ENCODE assay signal across 9 mouse cellular contexts in genomic region chr13:38235370-38235769, GRCm38 (mm10). TPM values are rescaled to one million over a fixed set of nuclear protein-coding genes. Genes with fewer than 3 reads are reported as not detected.
DNase-seq lines count a peak whose midpoint lies in the region; ATAC-seq and TF ChIP-seq lines count a peak whose summit lies in the region.
"Had no signal": no experiment of that assay in that cellular context is flagged by ENCODE, and none has a peak within 500 bp of the region (broad histone marks: within the 10 kb centered on the region; RNA-seq: fewer than 3 reads in every experiment).

No protein-coding gene starts in this region.

- TF ChIP-seq EP300 in CH12.LX (IDR thresholded peaks at IDR 0.05; ENCODE audit: low read length) = no peak

- no peak overlapping the region for H3K4me2 ChIP-seq in CH12.LX (ENCODE audit: insufficient read depth, low read depth, poor library complexity, severe bottlenecking)
- H3K4me2 ChIP-seq: neural tube, embryonic 12.5 days had no signal

- 0 out of 2 replicates have a peak, but pooled peaks have one; percentile 25 for ATAC-seq in granulocyte monocyte progenitor cell, adult 5-6 weeks (replicated peaks; ENCODE audit: poor library complexity, severe bottlenecking)

- H3K9ac ChIP-seq in CH12.LX (ENCODE audit: insufficient read depth, low read depth) = no peak overlapping the region
- H3K9ac ChIP-seq: neural tube, embryonic 12.5 days had no signal

- peak; percentile 75 for TF ChIP-seq RAD21 in CH12.LX (IDR thresholded peaks at IDR 0.05; ENCODE audit: low read depth, low read length)

- in situ Hi-C loops in CH12.LX (cut with MboI; ENCODE audit: low pct_ligation_motif_present, low pct_unique_long_range_greater_than_20kb, low sequenced_read_pairs) = no loop called here

- H3K9me3 ChIP-seq in CH12.LX (replicated peaks; ENCODE audit: low read length) = peaks cover 2% of the 10 kb centered on the region

- no peak for TF ChIP-seq POLR2A in CH12.LX (IDR thresholded peaks at IDR 0.05; ENCODE audit: low read depth, low read length)

- H3K27me3 ChIP-seq in CH12.LX (replicated peaks) = no peaks in the 10 kb centered on the region
- H3K27me3 ChIP-seq: neural tube, embryonic 12.5 days had no signal

- peak; percentile 12 for DNase-seq in adrenal gland, postnatal 14 days
- DNase-seq in adrenal gland, postnatal 36 days = no peak
- DNase-seq in left cerebral cortex, adult 2 months (ENCODE audit: extremely low spot score in 1 of 2, low spot score in 2 of 2) = no peak
- DNase-seq in left cerebral cortex, postnatal 25 days (ENCODE audit: low spot score in 2 of 2) = no peak
- DNase-seq in CH12.LX (ENCODE audit: extremely low read depth) = peak; percentile 59
- DNase-seq in left cerebral cortex, postnatal 4 days = no peak
- DNase-seq in cerebellum, adult 18-20 months = no peak

- peaks cover 0 to 9% of the 10 kb centered on the region in 2 experiments; a peak in 2 of 4 replicates for H3K4me1 ChIP-seq in CH12.LX (ENCODE audit: control insufficient read depth in 1 of 2, insufficient read depth in 2 of 2)
- H3K4me1 ChIP-seq: neural tube, embryonic 12.5 days had no signal

- H3K36me3 ChIP-seq in CH12.LX (replicated peaks in 1 of 2; ENCODE audit: control insufficient read depth in 1 of 2, insufficient read depth in 1 of 2, low read length in 1 of 2) = peaks cover 0 to 8% of the 10 kb centered on the region in 2 experiments

- dilution Hi-C loops in CH12.LX (cut with MboI; ENCODE audit: extremely low pct_ligation_motif_present, extremely low pct_unique_long_range_greater_than_20kb, low sequenced_read_pairs) = no loop called here

- H3K27ac ChIP-seq in left cerebral cortex, adult 2 months = no peak overlapping the region
- no peak overlapping the region for H3K27ac ChIP-seq in CH12.LX (ENCODE audit: insufficient read depth, low read depth)
- H3K27ac ChIP-seq: neural tube, embryonic 12.5 days had no signal

- H3K79me2 ChIP-seq in CH12.LX (replicated peaks; ENCODE audit: control insufficient read depth, extremely low read depth, insufficient read depth, poor library complexity, severe bottlenecking) = no peaks in the 10 kb centered on the region

- TF ChIP-seq CTCF in left cerebral cortex, adult 2 months (IDR thresholded peaks at IDR 0.05) = peak; percentile 27
- peak; percentile 40 to 80; a peak in 3 of 4 replicates for TF ChIP-seq CTCF in CH12.LX (conservative IDR thresholded peaks at IDR 0.05 in 1 of 2, IDR thresholded peaks at IDR 0.05 in 1 of 2; ENCODE audit: low read depth in 2 of 2, low read length in 2 of 2)

- intact Hi-C loops in left cerebral cortex, adult 2 months (cut with DNase I) = no loop called here
- intact Hi-C loops in left cerebral cortex, postnatal 25 days (cut with DNase I) = no loop called here
- intact Hi-C loops in left cerebral cortex, postnatal 4 days (cut with DNase I) = no loop called here

- H3K4me3 ChIP-seq in left cerebral cortex, adult 2 months = no peak overlapping the region
- no peak overlapping the region for H3K4me3 ChIP-seq in CH12.LX (replicated peaks in 1 of 3; ENCODE audit: low read depth in 2 of 3, low read length in 2 of 3, poor library complexity in 1 of 3)
- H3K4me3 ChIP-seq: neural tube, embryonic 12.5 days had no signal

TF ChIP-seq in CH12.LX, 34 proteins besides CTCF, POLR2A, EP300 and RAD21:
- no peak for TF ChIP-seq ZMIZ1 (IDR thresholded peaks at IDR 0.05; ENCODE audit: low read depth, low read length)
- TF ChIP-seq PAX5 (IDR thresholded peaks at IDR 0.05; ENCODE audit: low read length) = no peak
- TF ChIP-seq RCOR1 (conservative IDR thresholded peaks at IDR 0.05; ENCODE audit: low read depth, low read length) = no peak
- no peak for TF ChIP-seq TCF12 (IDR thresholded peaks at IDR 0.05; ENCODE audit: low read depth, low read length)
- no peak for TF ChIP-seq MEF2A (IDR thresholded peaks at IDR 0.05; ENCODE audit: borderline replicate concordance, low read depth, low read length)
- TF ChIP-seq MXI1 (IDR thresholded peaks at IDR 0.05; ENCODE audit: low read depth, low read length) = no peak
- peak; percentile 22; the same call in 1 of the 2 replicates for TF ChIP-seq ZC3H11A (IDR thresholded peaks at IDR 0.05; ENCODE audit: low read depth, low read length)
- no peak for TF ChIP-seq USF1 (IDR thresholded peaks at IDR 0.05; ENCODE audit: low read depth, low read length)
- TF ChIP-seq BHLHE40 (IDR thresholded peaks at IDR 0.05; ENCODE audit: low read depth, low read length) = no peak
- no peak for TF ChIP-seq MAZ (IDR thresholded peaks at IDR 0.05; ENCODE audit: low read depth, low read length)
- TF ChIP-seq POLR2AphosphoS2 (IDR thresholded peaks at IDR 0.05; ENCODE audit: low read depth, low read length) = no peak
- peak; percentile 9; the same call in 1 of the 2 replicates for TF ChIP-seq IRF4 (IDR thresholded peaks at IDR 0.05; ENCODE audit: low read depth, low read length)
- TF ChIP-seq CHD2 (IDR thresholded peaks at IDR 0.05; ENCODE audit: low read length) = no peak
- no peak for TF ChIP-seq KAT2A (IDR thresholded peaks at IDR 0.05; ENCODE audit: insufficient replicate concordance, low read length)
- TF ChIP-seq GABPA (IDR thresholded peaks at IDR 0.05; ENCODE audit: insufficient replicate concordance, low read depth, low read length) = no peak
- TF ChIP-seq SMC3 (IDR thresholded peaks at IDR 0.05; ENCODE audit: low read depth, low read length) = peak; percentile 83
- no peak for TF ChIP-seq ELF1 (IDR thresholded peaks at IDR 0.05; ENCODE audit: low read depth, low read length)
- no peak for TF ChIP-seq NELFE (IDR thresholded peaks at IDR 0.05; ENCODE audit: low read depth, low read length)
- no peak for TF ChIP-seq HCFC1 (IDR thresholded peaks at IDR 0.05; ENCODE audit: low read depth, low read length)
- no peak for TF ChIP-seq SIN3A (IDR thresholded peaks at IDR 0.05; ENCODE audit: low read length)
- no peak for TF ChIP-seq E2F4 (IDR thresholded peaks at IDR 0.05; ENCODE audit: insufficient replicate concordance, low read depth, low read length)
TF ChIP-seq in CH12.LX: peak in this region for 3.

RNA-seq across cellular contexts. Expression of gene Snrnp48, which starts 30.6 kb away (rescaled TPM):
- 24.6 and 26.1 TPM in 2 replicates for total RNA-seq in adrenal gland, postnatal 14 days (2021)
- total RNA-seq in adrenal gland, postnatal 36 days (2021) = 10 to 100 TPM; 16.0 to 26.6 TPM
- 10 to 100 TPM; 21.7 to 28.4 TPM for total RNA-seq in left cerebral cortex, adult 2 months (2021)
- 10 to 100 TPM; 18.4 to 26.1 TPM for total RNA-seq in left cerebral cortex, postnatal 25 days (2021)
- total RNA-seq in CH12.LX (2012; rRNA removed) (45.8 and 52.8 TPM in 2 replicates), CH12.LX (2014; rRNA removed) (42.4 and 46.7 TPM in 2 replicates)
- polyA plus RNA-seq in CH12.LX (2012; ENCODE audit: insufficient read length, low read depth) = 90.2 and 103 TPM in 2 replicates
- 49.3 and 63.7 TPM in 2 replicates for total RNA-seq in granulocyte monocyte progenitor cell, adult 5-6 weeks (2014; fragmentation: Nextera tagmentation)
- 94.5 and 134 TPM in 2 replicates for total RNA-seq in granulocyte monocyte progenitor cell, adult 5-6 weeks (2017)
- total RNA-seq in left cerebral cortex, postnatal 4 days (2021) = 10 to 100 TPM; 21.6 to 23.4 TPM

Comparison
In these comparisons a context has a peak if more than half of its experiments do, and no peak if none do; other contexts are left out.
1. DNase-seq: peak in adrenal gland, postnatal 14 days (single experiment) and CH12.LX (single experiment); none in adrenal gland, postnatal 36 days (0 of 2), left cerebral cortex, adult 2 months (0 of 2), left cerebral cortex, postnatal 25 days (0 of 2), left cerebral cortex, postnatal 4 days (single experiment) and cerebellum, adult 18-20 months (0 of 2).